Mouse (Mus musculus) Muller cell, postnatal 12 days (primary cell): ENCODE measurements around the gene Phactr1.
A peak's percentile ranks its signal among the peaks of the same experiment; 100 is the strongest.

ENCODE experiments used
- DNase-seq: peaks from one replicate; pipeline ENCODE4 v3.0.0-alpha.2; 2015; ENCODE audit errors: inconsistent ontology term

Gene Phactr1

DNA sequence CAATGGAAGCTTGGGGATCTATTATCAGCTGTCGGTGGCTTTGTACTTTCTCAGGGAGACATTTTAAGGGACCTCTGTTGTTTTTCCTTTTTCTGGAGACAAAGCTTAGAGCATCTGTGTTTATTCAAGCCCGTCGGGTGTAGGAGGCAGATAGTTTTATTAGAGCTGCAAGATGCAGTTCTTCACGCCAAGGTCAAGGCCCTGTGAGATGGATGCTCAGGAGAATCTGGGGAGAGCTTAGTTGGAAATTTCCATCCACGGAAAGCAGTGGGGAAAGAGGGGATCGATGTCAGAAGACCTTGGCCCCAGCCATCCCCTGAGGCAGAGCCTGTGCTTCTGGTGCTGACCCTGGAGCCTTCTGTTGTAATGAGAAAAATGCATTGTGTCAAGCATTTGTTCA, 340.6 kb downstream of the Phactr1 start:
- no peak for DNase-seq

GRCm38 (mm10) chr13:43023005-43023404, 342.6 kb downstream of the Phactr1 start:
- no peak for DNase-seq

DNA sequence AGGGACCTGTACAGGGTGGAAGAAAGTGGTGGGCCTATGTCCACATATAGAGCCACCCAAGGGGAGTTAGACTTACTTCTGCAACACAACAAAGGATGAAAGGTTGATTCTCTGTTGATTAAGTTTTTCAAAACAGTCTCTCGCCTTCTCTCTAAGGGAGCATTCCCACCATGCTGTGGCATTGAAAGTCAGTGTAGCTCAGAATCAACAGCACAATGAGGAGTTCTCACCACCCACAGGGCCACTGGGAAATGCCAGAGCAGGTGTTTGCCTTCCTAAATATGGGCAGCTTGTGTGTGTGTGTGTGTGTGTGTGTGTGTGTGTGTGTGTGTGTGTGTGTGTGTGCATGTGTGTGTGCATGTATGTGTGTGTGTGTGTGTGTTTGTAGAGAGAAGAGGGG, 347.1 kb downstream of the Phactr1 start:
- DNase-seq, result no peak

DNA sequence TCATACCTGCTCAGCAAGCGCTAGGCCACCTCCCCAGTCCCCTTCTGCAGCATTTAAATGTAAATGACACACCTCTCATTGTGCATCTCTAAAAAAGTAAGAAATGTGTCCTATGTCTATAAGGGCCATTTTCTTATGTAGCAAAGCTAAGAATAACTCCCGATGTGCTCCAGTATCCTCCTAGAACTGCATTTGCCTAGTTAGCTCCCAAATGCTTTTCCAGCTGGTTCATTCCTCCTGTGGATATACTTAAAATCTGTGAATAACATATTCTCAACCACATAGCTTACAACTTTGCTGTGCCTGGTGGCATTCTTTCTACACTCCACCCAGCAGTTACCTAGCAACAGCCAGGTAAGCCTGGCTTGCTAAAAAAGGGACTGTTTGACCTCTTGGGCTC, 349.8 kb downstream of the Phactr1 start:
- no peak for DNase-seq

DNA sequence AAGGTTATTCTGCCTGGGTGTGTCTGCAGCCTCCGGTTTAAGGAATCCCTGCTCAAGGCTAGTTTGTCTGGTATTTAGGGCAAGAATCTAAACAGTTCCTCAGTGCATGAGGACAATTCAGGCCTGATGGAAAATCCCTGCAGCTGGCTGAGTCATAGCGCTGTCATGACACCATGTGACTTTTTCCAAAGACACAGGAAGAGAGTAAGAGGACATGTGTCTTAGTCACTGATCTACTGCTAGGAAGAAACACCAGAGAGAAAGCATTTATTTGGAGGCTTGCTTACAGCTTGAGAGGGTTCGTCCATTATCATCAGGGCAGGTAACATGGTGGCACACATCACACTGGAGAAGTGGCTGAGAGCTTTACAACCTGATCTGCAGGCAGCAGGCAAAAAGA, 352.0 kb downstream of the Phactr1 start:
- peak; percentile 84 for DNase-seq

DNA sequence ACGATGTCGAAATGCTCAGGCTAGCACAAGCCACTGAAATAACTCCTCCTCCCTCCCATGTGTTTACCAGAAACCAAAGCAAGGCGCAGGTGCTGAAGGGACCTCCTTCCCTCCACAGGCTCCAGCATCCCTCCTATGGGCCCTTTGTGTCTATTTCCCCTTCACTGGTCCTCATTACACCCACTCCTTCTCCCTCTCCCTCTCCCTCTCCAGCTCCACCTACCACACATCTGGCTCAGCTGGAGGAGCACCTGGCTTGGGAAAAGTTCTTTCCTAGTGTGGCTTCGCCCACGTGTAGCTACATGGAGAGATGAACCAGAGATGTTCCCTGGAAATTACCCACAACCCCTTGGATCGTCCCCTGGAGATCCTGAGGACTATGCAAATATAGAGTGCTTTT, 356.1 kb downstream of the Phactr1 start:
- no peak for DNase-seq

- DNase-seq, result peak; percentile 66
These were observed 362.3 kb downstream of the Phactr1 start for GRCm38 (mm10) chr13:43042766-43043165.

DNA sequence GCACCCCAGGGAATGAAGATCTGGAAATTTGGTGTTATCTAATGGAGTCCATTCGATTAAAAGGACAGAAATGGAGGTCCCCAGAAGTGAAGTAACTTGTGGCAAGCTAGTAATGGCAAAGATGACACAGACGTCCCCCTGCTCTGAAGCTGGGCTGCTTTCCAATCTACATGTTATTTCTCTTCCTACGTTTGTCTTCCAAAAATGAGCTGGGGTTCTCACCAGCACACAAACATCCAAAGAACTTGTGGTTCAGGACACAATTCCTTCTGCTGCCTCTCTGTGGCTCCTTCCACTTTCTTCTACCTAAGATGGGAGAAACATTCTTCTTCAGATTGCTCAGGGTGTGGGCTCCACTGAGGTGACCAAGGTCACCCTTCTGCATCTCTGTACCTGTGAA, 368.1 kb downstream of the Phactr1 start:
- no peak for DNase-seq

DNA sequence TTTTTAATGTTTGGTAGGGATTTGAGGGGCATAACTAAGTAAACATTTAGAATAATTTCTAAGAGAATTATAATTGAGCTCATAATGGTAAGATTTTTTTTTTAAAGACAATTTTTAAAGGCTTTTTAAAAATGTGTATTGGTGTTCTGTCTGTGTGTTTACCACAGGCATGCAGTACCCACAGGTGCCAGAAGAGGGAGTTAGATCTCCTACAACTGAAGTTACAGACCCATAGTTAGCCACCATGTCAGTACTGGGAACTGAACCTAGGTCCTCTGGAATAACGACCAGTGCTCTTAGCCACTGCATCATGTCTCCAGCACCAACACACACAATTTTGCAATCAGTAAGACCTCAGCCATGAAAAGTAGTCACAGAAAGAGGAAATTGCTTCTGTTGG, 372.8 kb downstream of the Phactr1 start:
- DNase-seq, result no peak

- no peak for DNase-seq
These were observed 374.7 kb downstream of the Phactr1 start for GRCm38 (mm10) chr13:43055136-43055535.

DNA sequence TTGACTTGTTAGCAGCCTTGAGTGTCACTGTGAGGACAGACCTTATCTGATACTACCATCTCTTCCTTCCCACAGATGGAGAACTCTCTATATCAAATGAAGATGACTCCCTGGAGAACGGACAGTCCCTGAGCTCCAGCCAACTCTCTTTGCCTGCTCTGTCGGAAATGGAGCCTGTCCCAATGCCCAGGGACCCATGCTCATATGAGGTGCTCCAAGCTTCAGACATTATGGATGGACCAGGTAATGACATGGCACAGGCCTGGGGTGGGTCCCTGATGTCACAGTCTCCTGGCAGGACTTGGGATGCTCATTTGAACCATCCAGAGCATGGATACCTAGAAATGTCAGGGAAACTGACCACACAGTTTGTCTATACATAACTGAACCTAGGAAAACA, 376.7 kb downstream of the Phactr1 start:
- DNase-seq, result no peak

- peak; percentile 98 for DNase-seq
These were observed 382.9 kb downstream of the Phactr1 start for GRCm38 (mm10) chr13:43063355-43063754.

DNA sequence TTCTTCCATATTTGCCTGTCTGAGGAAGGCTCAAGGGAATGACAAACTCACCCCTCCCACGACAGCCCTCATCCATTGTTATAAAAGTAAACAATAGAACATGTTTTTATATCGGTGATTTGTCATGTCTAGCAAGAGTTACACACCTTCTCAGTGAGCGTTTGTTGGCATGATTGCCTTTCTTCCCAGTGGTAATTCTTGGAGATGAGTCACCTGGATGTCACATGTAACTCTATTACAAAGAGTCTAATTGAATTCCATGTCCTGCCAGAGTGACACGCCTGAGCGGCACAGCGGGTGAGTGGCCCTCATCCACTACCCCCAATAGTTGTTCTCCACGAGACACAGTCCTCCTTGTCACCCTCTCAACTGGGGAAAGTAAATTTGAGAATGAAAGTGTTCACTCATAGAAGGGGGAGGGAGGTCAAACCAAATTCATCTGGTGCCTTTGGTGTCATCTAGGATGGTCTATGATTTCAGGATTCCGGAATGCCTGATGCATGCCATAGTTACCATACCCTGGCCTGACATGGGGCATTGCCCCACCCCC, 388.4 kb downstream of the Phactr1 start:
- peak; percentile 94 for DNase-seq

- no peak for DNase-seq
These were observed 390.1 kb downstream of the Phactr1 start for GRCm38 (mm10) chr13:43070496-43070895.

DNA sequence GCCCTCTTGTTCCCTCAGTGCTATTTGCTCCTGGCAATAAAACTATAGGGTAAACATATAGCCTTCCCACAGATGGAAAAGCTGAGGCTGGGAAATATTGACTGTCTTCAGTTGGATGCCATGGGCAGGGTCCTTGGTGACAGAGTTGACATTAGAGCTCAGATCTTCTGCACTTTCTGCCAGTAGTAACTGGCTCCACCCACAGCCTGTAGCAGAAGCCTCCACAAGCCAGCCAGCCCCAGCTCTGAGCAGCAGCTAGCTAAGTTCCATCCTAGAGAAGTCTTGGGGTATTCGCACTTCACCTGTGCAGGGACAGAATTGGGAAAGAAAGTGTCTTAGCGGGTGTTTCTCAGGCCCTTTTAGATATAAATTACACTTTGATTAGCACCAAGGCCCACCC, 390.5 kb downstream of the Phactr1 start:
- DNase-seq, result no peak

GRCm38 (mm10) chr13:43075456-43075855, 395.0 kb downstream of the Phactr1 start:
- DNase-seq, result no peak

DNA sequence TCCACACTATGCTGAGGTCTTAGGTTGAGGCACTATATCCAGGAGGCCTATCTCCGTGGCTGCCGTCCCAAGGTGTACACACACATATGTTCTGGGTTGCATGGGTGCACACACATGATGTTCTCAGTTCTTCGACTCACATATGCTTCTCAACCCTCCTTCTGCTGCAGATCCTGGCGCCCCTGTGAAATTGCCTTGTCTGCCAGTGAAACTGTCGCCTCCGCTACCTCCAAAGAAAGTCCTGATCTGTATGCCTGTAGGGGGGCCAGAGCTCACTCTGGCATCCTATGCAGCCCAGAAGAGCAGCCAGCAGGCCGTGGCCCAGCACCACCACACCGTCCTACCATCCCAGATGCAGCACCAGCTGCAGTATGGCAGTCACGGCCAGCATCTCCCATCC, 397.1 kb downstream of the Phactr1 start:
- DNase-seq, result no peak

GRCm38 (mm10) chr13:43085226-43085625, 404.8 kb downstream of the Phactr1 start:
- peak; percentile 85 for DNase-seq

DNA sequence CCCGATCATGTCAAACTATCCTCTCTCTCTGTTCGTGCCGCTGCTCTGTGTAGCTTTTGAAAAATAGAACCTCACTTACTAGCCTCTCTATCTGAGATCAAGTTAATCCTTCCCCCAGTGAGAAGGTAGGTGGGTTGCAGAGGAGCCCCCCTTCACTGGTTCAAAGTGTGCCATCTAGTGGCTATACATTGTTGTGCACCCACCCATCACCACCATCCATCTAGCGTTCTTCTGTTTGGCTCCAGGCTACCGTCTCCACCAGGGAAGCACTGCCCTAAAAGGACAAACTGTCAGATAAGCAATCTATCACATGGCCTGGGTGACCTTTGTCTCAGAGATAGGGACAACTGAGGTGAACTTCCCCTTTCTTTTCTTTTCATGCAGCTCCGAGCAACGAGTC, 413.9 kb downstream of the Phactr1 start:
- no peak for DNase-seq

GRCm38 (mm10) chr13:43102943-43103342, 422.5 kb downstream of the Phactr1 start:
- DNase-seq, result no peak

- DNase-seq, result no peak
These were observed 424.1 kb downstream of the Phactr1 start for GRCm38 (mm10) chr13:43104496-43104895.

GRCm38 (mm10) chr13:43112280-43112679, 431.9 kb downstream of the Phactr1 start:
- DNase-seq, result peak; percentile 60

- DNase-seq, result no peak
These were observed 432.3 kb downstream of the Phactr1 start for GRCm38 (mm10) chr13:43112707-43113106.

DNA sequence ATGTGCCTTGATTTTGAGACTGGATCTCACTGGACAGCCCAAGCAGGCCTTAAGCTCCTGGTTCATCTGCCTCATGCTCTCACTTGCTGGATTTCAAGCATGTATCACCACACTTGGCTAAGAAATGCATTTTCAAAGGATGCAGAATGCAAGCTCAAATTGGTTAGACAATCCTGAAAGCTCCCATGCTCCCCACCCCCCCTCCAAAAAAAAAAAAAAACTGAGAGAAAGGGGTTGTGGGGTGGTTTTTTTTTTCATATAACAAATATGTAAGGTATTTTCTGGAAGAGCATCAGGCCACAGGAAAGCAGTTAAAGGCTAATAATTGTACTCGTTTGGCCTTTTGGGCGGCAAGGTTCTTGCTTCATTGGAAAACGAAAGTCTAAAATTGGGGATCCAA, 432.7 kb downstream of the Phactr1 start:
- DNase-seq, result peak; percentile 94
